Mouse (Mus musculus) kidney, embryonic 15.5 days (tissue): Measurements from ENCODE around the gene Gabra5. TPM values are rescaled to one million over a fixed set of nuclear protein-coding genes. Genes with fewer than 3 reads are reported as not detected.

ENCODE experiments used
- ATAC-seq: fragments of 200-750 bp; cut with Nextera tagmentation; replicated peaks from 2 replicates; pipeline ENCODE4 v1.8.0; 2017; ENCODE audit warnings: moderate TSS enrichment; ENCODE audit not compliant: low FRiP score
- H3K27ac ChIP-seq: fragments of 300-500 bp; sonication (generic); 2 replicates; pipeline ENCODE4 v1.5.1; 2015; ENCODE audit warnings: mild to moderate bottlenecking, inconsistent platforms
- H3K27me3 ChIP-seq: fragments of 300-500 bp; sonication (generic); 2 replicates; pipeline ENCODE4 v1.6.1; 2015; ENCODE audit warnings: inconsistent platforms
- H3K36me3 ChIP-seq: fragments of 300-500 bp; sonication (generic); 2 replicates; pipeline ENCODE4 v1.6.1; 2015; ENCODE audit warnings: inconsistent platforms
- H3K4me1 ChIP-seq: fragments of 300-500 bp; sonication (generic); 2 replicates; pipeline ENCODE4 v1.6.1; 2015; ENCODE audit warnings: inconsistent platforms
- H3K4me2 ChIP-seq: fragments of 300-500 bp; sonication (generic); 2 replicates; pipeline ENCODE4 v1.6.1; 2015; ENCODE audit warnings: moderate library complexity, mild to moderate bottlenecking, inconsistent platforms
- H3K4me3 ChIP-seq: fragments of 300-500 bp; sonication (generic); replicated peaks from 2 replicates; pipeline ENCODE4 v1.5.1; 2015; ENCODE audit warnings: mild to moderate bottlenecking, inconsistent platforms
- H3K9ac ChIP-seq: fragments of 300-500 bp; sonication (generic); 2 replicates; pipeline ENCODE4 v1.6.1; 2015; ENCODE audit warnings: mild to moderate bottlenecking, inconsistent platforms
- H3K9me3 ChIP-seq: fragments of 300-500 bp; sonication (generic); replicated peaks from 2 replicates; pipeline ENCODE4 v1.6.1; 2016; ENCODE audit warnings: inconsistent platforms
- WGBS: fragments of 180-500 bp; shearing (Covaris S2); methylation state at CpG from one replicate; pipeline ENCODE4 v1.1.7; 2015; ENCODE audit warnings: mixed read lengths; 5-methylcytosine and 5-hydroxymethylcytosine counted together
- polyA plus RNA-seq: library from polyadenylated mRNA; unstranded; fragments of >200 nt; fragmentation: Nextera tagmentation; extraction: Ambion mirVana; gene quantifications from 2 replicates; pipeline ENCODE4 v1.2.1, GENCODE M21; 2015

Gabra5 gene
- 0.29 and 0.31 TPM in 2 replicates for polyA plus RNA-seq

- H3K27me3 ChIP-seq: peaks cover 78% of the 10 kb centered on the region
- peak within 1 kb of the TSS; percentile 46 for H3K4me3 ChIP-seq
- H3K9ac ChIP-seq: no peak within 1 kb of the TSS
- H3K36me3 ChIP-seq: no peaks in the 10 kb centered on the region
- no peaks in the 10 kb centered on the region for H3K9me3 ChIP-seq
- peak within 1 kb of the TSS; percentile 81 for H3K4me2 ChIP-seq
- peaks cover 12% of the 10 kb centered on the region for H3K4me1 ChIP-seq
- WGBS: under 1% methylated on average over 56 of the region's 59 CpGs
- ATAC-seq: peak; percentile 81
- no peak within 1 kb of the TSS for H3K27ac ChIP-seq
Observed at GRCm38 (mm10) chr7:57509681-57510141, at the start of gene Gabra5. Gabra5 (minus strand) TSS chr7:57510059.

GRCm38 (mm10) chr7:57538565-57538964, 28.7 kb upstream of the Gabra5 start:
- peak; percentile 33; the same call in 1 of the 2 replicates for ATAC-seq
- WGBS: 18% methylated on average over 7 of the region's 7 CpGs

GRCm38 (mm10) chr7:57532676-57533075, 22.8 kb upstream of the Gabra5 start:
- Histone ChIP-seq H3K9ac (no peak overlapping the region), H3K27me3 (no peaks in the 10 kb centered on the region), H3K9me3 (no peaks in the 10 kb centered on the region), H3K4me3 (no peak overlapping the region), H3K27ac (no peak overlapping the region), H3K4me2 (no peak overlapping the region), H3K36me3 (no peaks in the 10 kb centered on the region), H3K4me1 (no peaks in the 10 kb centered on the region)
- peak; percentile 76 for ATAC-seq
- 23% methylated on average over 10 of the region's 10 CpGs for WGBS

More at GRCm38 (mm10) chr7:57538565-57538964, 28.7 kb upstream of the Gabra5 start:
- Histone ChIP-seq H3K4me1 (no peaks in the 10 kb centered on the region), H3K27ac (no peak overlapping the region), H3K9ac (no peak overlapping the region), H3K36me3 (no peaks in the 10 kb centered on the region), H3K9me3 (no peaks in the 10 kb centered on the region), H3K4me3 (no peak overlapping the region), H3K4me2 (no peak overlapping the region), H3K27me3 (no peaks in the 10 kb centered on the region)

GRCm38 (mm10) chr7:57529954-57530353, 20.1 kb upstream of the Gabra5 start:
- no peak overlapping the region for H3K9ac ChIP-seq
- no peaks in the 10 kb centered on the region for H3K4me1 ChIP-seq
- no peaks in the 10 kb centered on the region for H3K36me3 ChIP-seq
- WGBS: 91% methylated on average over 8 of the region's 8 CpGs
- no peak for ATAC-seq
- H3K27me3 ChIP-seq: no peaks in the 10 kb centered on the region
- H3K4me2 ChIP-seq: no peak overlapping the region
- H3K27ac ChIP-seq: no peak overlapping the region
- H3K9me3 ChIP-seq: no peaks in the 10 kb centered on the region
- H3K4me3 ChIP-seq: no peak overlapping the region

- no peak overlapping the region for H3K4me2 ChIP-seq
- no peak overlapping the region for H3K27ac ChIP-seq
- no peaks in the 10 kb centered on the region for H3K27me3 ChIP-seq
- ATAC-seq: no peak
- H3K4me3 ChIP-seq: no peak overlapping the region
- H3K9ac ChIP-seq: no peak overlapping the region
- no peaks in the 10 kb centered on the region for H3K4me1 ChIP-seq
- no peaks in the 10 kb centered on the region for H3K36me3 ChIP-seq
- WGBS: 83% methylated on average over 4 of the region's 4 CpGs
- H3K9me3 ChIP-seq: no peaks in the 10 kb centered on the region
Observed at GRCm38 (mm10) chr7:57529451-57529850, 19.6 kb upstream of the Gabra5 start.

- 28% methylated on average over 3 of the region's 3 CpGs for WGBS
Observed at GRCm38 (mm10) chr7:57512955-57513354, 3.1 kb upstream of the Gabra5 start.

GRCm38 (mm10) chr7:57508860-57509632, 813 bp downstream of the Gabra5 start:
- Histone ChIP-seq H3K4me1 (peaks cover 12% of the 10 kb centered on the region), H3K27me3 (peaks cover 73% of the 10 kb centered on the region), H3K27ac (no peak overlapping the region), H3K4me3 (peak overlapping the region; percentile 46), H3K9ac (no peak overlapping the region), H3K36me3 (no peaks in the 10 kb centered on the region), H3K9me3 (no peaks in the 10 kb centered on the region), H3K4me2 (peak overlapping the region; percentile 81)
- peak; percentile 81 for ATAC-seq
- WGBS: 2% methylated on average over 67 of the region's 72 CpGs

More at GRCm38 (mm10) chr7:57512955-57513354, 3.1 kb upstream of the Gabra5 start:
- H3K4me3 ChIP-seq: no peak overlapping the region
- H3K36me3 ChIP-seq: no peaks in the 10 kb centered on the region
- H3K4me1 ChIP-seq: peaks cover 12% of the 10 kb centered on the region
- no peak overlapping the region for H3K4me2 ChIP-seq
- no peak overlapping the region for H3K9ac ChIP-seq
- peaks cover 58% of the 10 kb centered on the region for H3K27me3 ChIP-seq
- H3K27ac ChIP-seq: no peak overlapping the region
- no peaks in the 10 kb centered on the region for H3K9me3 ChIP-seq
- ATAC-seq: no peak

- H3K36me3 ChIP-seq: no peaks in the 10 kb centered on the region
- H3K4me2 ChIP-seq: no peak overlapping the region
- H3K4me1 ChIP-seq: no peaks in the 10 kb centered on the region
- H3K27me3 ChIP-seq: peaks cover 23% of the 10 kb centered on the region
- H3K9me3 ChIP-seq: no peaks in the 10 kb centered on the region
- no peak overlapping the region for H3K27ac ChIP-seq
- H3K4me3 ChIP-seq: no peak overlapping the region
- WGBS: 72% methylated on average over 4 of the region's 4 CpGs
- ATAC-seq: no peak
- H3K9ac ChIP-seq: no peak overlapping the region
Observed at GRCm38 (mm10) chr7:57502809-57503208, 7.0 kb downstream of the Gabra5 start.

GRCm38 (mm10) chr7:57491795-57492194, 18.1 kb downstream of the Gabra5 start:
- H3K4me3 ChIP-seq: no peak overlapping the region

GRCm38 (mm10) chr7:57486907-57487306, 23.0 kb downstream of the Gabra5 start:
- H3K9ac ChIP-seq: no peak overlapping the region
- H3K36me3 ChIP-seq: no peaks in the 10 kb centered on the region
- no peaks in the 10 kb centered on the region for H3K4me1 ChIP-seq
- H3K9me3 ChIP-seq: no peaks in the 10 kb centered on the region
- no peak for ATAC-seq
- H3K4me3 ChIP-seq: no peak overlapping the region
- 80% methylated on average over 6 of the region's 6 CpGs for WGBS
- no peaks in the 10 kb centered on the region for H3K27me3 ChIP-seq
- no peak overlapping the region for H3K4me2 ChIP-seq
- no peak overlapping the region for H3K27ac ChIP-seq

More at GRCm38 (mm10) chr7:57491795-57492194, 18.1 kb downstream of the Gabra5 start:
- no peaks in the 10 kb centered on the region for H3K4me1 ChIP-seq
- WGBS: 81% methylated on average over 4 of the region's 4 CpGs
- H3K9ac ChIP-seq: no peak overlapping the region
- H3K27me3 ChIP-seq: no peaks in the 10 kb centered on the region
- ATAC-seq: no peak
- no peak overlapping the region for H3K4me2 ChIP-seq
- H3K27ac ChIP-seq: no peak overlapping the region
- no peaks in the 10 kb centered on the region for H3K9me3 ChIP-seq
- H3K36me3 ChIP-seq: no peaks in the 10 kb centered on the region

- no peak for ATAC-seq
- Histone ChIP-seq H3K27ac (no peak overlapping the region), H3K9me3 (no peaks in the 10 kb centered on the region), H3K4me2 (no peak overlapping the region), H3K4me3 (no peak overlapping the region), H3K36me3 (no peaks in the 10 kb centered on the region), H3K27me3 (no peaks in the 10 kb centered on the region), H3K4me1 (no peaks in the 10 kb centered on the region), H3K9ac (no peak overlapping the region)
Observed at GRCm38 (mm10) chr7:57482896-57483295, 27.0 kb downstream of the Gabra5 start.

- WGBS: 77% methylated on average over 4 of the region's 4 CpGs
- peak; percentile 58; the same call in 1 of the 2 replicates for ATAC-seq
- no peak overlapping the region for H3K27ac ChIP-seq
Observed at GRCm38 (mm10) chr7:57473811-57474525, 35.9 kb downstream of the Gabra5 start.

More at GRCm38 (mm10) chr7:57473811-57474525, 35.9 kb downstream of the Gabra5 start:
- Histone ChIP-seq H3K4me1 (no peaks in the 10 kb centered on the region), H3K4me2 (no peak overlapping the region), H3K27me3 (no peaks in the 10 kb centered on the region), H3K4me3 (no peak overlapping the region), H3K36me3 (no peaks in the 10 kb centered on the region), H3K9me3 (no peaks in the 10 kb centered on the region), H3K9ac (no peak overlapping the region)
